Mouse (Mus musculus) adrenal gland, postnatal 36 days (tissue): ENCODE data around the gene Gpc4. TPM values are rescaled to one million over a fixed set of nuclear protein-coding genes. Genes with fewer than 3 reads are reported as not detected.

ENCODE experiments used
- DNase-seq, 2 experiments: peaks; one replicate each; pipeline ENCODE4 v3.0.0; 2021; ENCODE audit warnings: mixed read lengths in 1 of 2
- total RNA-seq, 2 experiments: library from RNA; stranded (reverse); gene quantifications; 2 replicates each; pipeline ENCODE4 v1.2.3; 2021

Gene Gpc4
- total RNA-seq, 2 experiments from 2014 or later: 111 to 197 TPM

- DNase-seq: no peak
Measured at GRCm38 (mm10) chrX:52151100-52151499, 14.0 kb downstream of the Gpc4 start.

GRCm38 (mm10) chrX:52145563-52145962 is 19.5 kb downstream of the Gpc4 start:
- no peak for DNase-seq

- no peak for DNase-seq
Measured at GRCm38 (mm10) chrX:52144491-52144890, 20.6 kb downstream of the Gpc4 start.

GRCm38 (mm10) chrX:52140316-52140715 is 24.7 kb downstream of the Gpc4 start:
- DNase-seq: no peak

GRCm38 (mm10) chrX:52138461-52139075 is 26.5 kb downstream of the Gpc4 start:
- no peak for DNase-seq

GRCm38 (mm10) chrX:52138033-52138432 is 27.0 kb downstream of the Gpc4 start:
- no peak for DNase-seq

- no peak for DNase-seq
Measured at GRCm38 (mm10) chrX:52136525-52136924, 28.5 kb downstream of the Gpc4 start.

- DNase-seq: no peak
Measured at GRCm38 (mm10) chrX:52129604-52130003, 35.4 kb downstream of the Gpc4 start.

GRCm38 (mm10) chrX:52128794-52129193 is 36.3 kb downstream of the Gpc4 start:
- peak in 1 of 2 experiments; percentile 22 for DNase-seq

- DNase-seq: no peak
Measured at GRCm38 (mm10) chrX:52113651-52114050, 51.4 kb downstream of the Gpc4 start.

- no peak for DNase-seq
Measured at GRCm38 (mm10) chrX:52109663-52110062, 55.4 kb downstream of the Gpc4 start.

GRCm38 (mm10) chrX:52108966-52109365 is 56.1 kb downstream of the Gpc4 start:
- no peak for DNase-seq

- DNase-seq: no peak
Measured at GRCm38 (mm10) chrX:52103771-52104170, 61.3 kb downstream of the Gpc4 start.

- DNase-seq: no peak
Measured at GRCm38 (mm10) chrX:52101940-52102339, 63.1 kb downstream of the Gpc4 start.

- no peak for DNase-seq
Measured at GRCm38 (mm10) chrX:52101445-52101844, 63.6 kb downstream of the Gpc4 start.

- peak; percentile 8 to 16 for DNase-seq
Measured at GRCm38 (mm10) chrX:52087726-52088348, 77.2 kb downstream of the Gpc4 start.

- DNase-seq: no peak
Measured at GRCm38 (mm10) chrX:52086885-52087573, 78.0 kb downstream of the Gpc4 start.

- DNase-seq: no peak
Measured at GRCm38 (mm10) chrX:52083557-52083956, 81.5 kb downstream of the Gpc4 start.

- no peak for DNase-seq
Measured at GRCm38 (mm10) chrX:52072410-52072809, 92.6 kb downstream of the Gpc4 start.

GRCm38 (mm10) chrX:52053416-52053815 is 111.6 kb downstream of the Gpc4 start:
- DNase-seq: peak; percentile 21 to 26

- DNase-seq: peak; percentile 58 to 60
Measured at GRCm38 (mm10) chrX:52052011-52052410, 113.0 kb downstream of the Gpc4 start.

- DNase-seq: no peak
Measured at GRCm38 (mm10) chrX:52050941-52051340, 114.1 kb downstream of the Gpc4 start.

GRCm38 (mm10) chrX:52039875-52040274 is 125.2 kb downstream of the Gpc4 start:
- DNase-seq: no peak
